Mouse (Mus musculus): ENCODE data around the gene Klc3. TPM values are rescaled to one million over a fixed set of nuclear protein-coding genes. Genes with fewer than 3 reads are reported as not detected.

Gene Klc3
- total and polyA plus RNA-seq, 3 experiments: 0.42 to 3.6 TPM; not detected in 1

- Histone ChIP-seq H3K4me1 (ENCODE audit: control insufficient read depth in 1 of 2, insufficient read depth in 2 of 2, low read length in 2 of 2) (no peaks in the 10 kb centered on the region), H3K9ac (ENCODE audit: control insufficient read depth, low read depth, low read length, poor library complexity, severe bottlenecking) (no peak overlapping the region), H3K79me2 (ENCODE audit: control insufficient read depth, insufficient read depth, low read length, poor library complexity) (peaks cover under 1% of the 10 kb centered on the region; the same call in 1 of the 2 replicates), H3K27me3 (ENCODE audit: control insufficient read depth in 1 of 2, insufficient read depth in 2 of 2, low read length in 2 of 2) (no peaks in the 10 kb centered on the region), H3K4me3 (ENCODE audit: control insufficient read depth in 1 of 2, insufficient read depth in 1 of 2, low read depth in 2 of 2, low read length in 2 of 2) (no peak overlapping the region), H3K27ac (ENCODE audit: control insufficient read depth, low read depth, low read length) (no peak overlapping the region), H3K9me3 (replicated peaks; ENCODE audit: insufficient read depth, low read length) (no peaks in the 10 kb centered on the region), H3K36me3 (ENCODE audit: control insufficient read depth in 1 of 2, insufficient read depth in 2 of 2, low read length in 2 of 2) (no peaks in the 10 kb centered on the region; a peak in 1 of 4 replicates)
- TF ChIP-seq MYB (IDR thresholded peaks at IDR 0.05; ENCODE audit: low read depth, low read length): no peak
- TF ChIP-seq USF2 (IDR thresholded peaks at IDR 0.05; ENCODE audit: borderline replicate concordance in 1 of 2, insufficient read depth in 1 of 2, low read depth in 1 of 2, low read length in 2 of 2): no peak
- TF ChIP-seq GABPA (IDR thresholded peaks at IDR 0.05; ENCODE audit: low read depth, low read length): no peak
- TF ChIP-seq ETS1 (IDR thresholded peaks at IDR 0.05; ENCODE audit: low read depth, low read length): no peak
- TF ChIP-seq MAX (IDR thresholded peaks at IDR 0.05; ENCODE audit: low read length): no peak
- no peak for TF ChIP-seq MYC (IDR thresholded peaks at IDR 0.05; ENCODE audit: low read depth, low read length)
- TF ChIP-seq TBP (IDR thresholded peaks at IDR 0.05; ENCODE audit: low read depth, low read length): no peak
- no peak for TF ChIP-seq POLR2A (IDR thresholded peaks at IDR 0.05; ENCODE audit: control insufficient read depth in 1 of 2, insufficient read depth in 1 of 2, low read depth in 1 of 2, low read length in 2 of 2, poor library complexity in 1 of 2)
- no peak for TF ChIP-seq KAT2A (conservative IDR thresholded peaks at IDR 0.05; ENCODE audit: low read depth, low read length)
- no peak for TF ChIP-seq CHD2 (IDR thresholded peaks at IDR 0.05; ENCODE audit: low read length)
- no peak for TF ChIP-seq MAFK (IDR thresholded peaks at IDR 0.05; ENCODE audit: borderline replicate concordance, low read depth, low read length)
- no peak for TF ChIP-seq NELFE (IDR thresholded peaks at IDR 0.05; ENCODE audit: low read depth, low read length)
- no peak for TF ChIP-seq JUND (IDR thresholded peaks at IDR 0.05; ENCODE audit: low read depth, low read length)
- TF ChIP-seq POLR2AphosphoS5 (IDR thresholded peaks at IDR 0.05; ENCODE audit: borderline replicate concordance, low read depth, low read length): no peak
- no peak for TF ChIP-seq RCOR1 (IDR thresholded peaks at IDR 0.05; ENCODE audit: low read depth, low read length)
- TF ChIP-seq CHD1 (IDR thresholded peaks at IDR 0.05; ENCODE audit: low read depth, low read length): no peak
- no peak for TF ChIP-seq POLR2AphosphoS2 (IDR thresholded peaks at IDR 0.05; ENCODE audit: low read length)
- no peak for DNase-seq (ENCODE audit: low read depth, low spot score)
Observed at GRCm38 (mm10) chr7:19388699-19389413, 15.0 kb downstream of the Klc3 start.

GRCm38 (mm10) chr7:19383708-19384107 lies 20.2 kb downstream of the Klc3 start:
- peaks cover 17% of the 10 kb centered on the region for H3K79me2 ChIP-seq (ENCODE audit: control insufficient read depth, insufficient read depth, low read length, poor library complexity)
- TF ChIP-seq TCF12 (IDR thresholded peaks at IDR 0.05; ENCODE audit: low read depth, low read length) (no peak), MAZ (IDR thresholded peaks at IDR 0.05; ENCODE audit: low read depth, low read length) (no peak), GABPA (IDR thresholded peaks at IDR 0.05; ENCODE audit: low read depth, low read length) (no peak), NRF1 (IDR thresholded peaks at IDR 0.05; ENCODE audit: insufficient read depth, low read depth, low read length, poor library complexity, severe bottlenecking) (no peak)
- no peaks in the 10 kb centered on the region for H3K9me3 ChIP-seq (replicated peaks; ENCODE audit: insufficient read depth, low read length)
- no peak overlapping the region for H3K27ac ChIP-seq (ENCODE audit: control insufficient read depth, low read depth, low read length)
- no peaks in the 10 kb centered on the region for H3K27me3 ChIP-seq (ENCODE audit: control insufficient read depth in 1 of 2, insufficient read depth in 2 of 2, low read length in 2 of 2)
- peaks cover 0 to 8% of the 10 kb centered on the region in 2 experiments; a peak in 2 of 4 replicates for H3K36me3 ChIP-seq (ENCODE audit: control insufficient read depth in 1 of 2, insufficient read depth in 2 of 2, low read length in 2 of 2)
- H3K4me1 ChIP-seq (ENCODE audit: control insufficient read depth in 1 of 2, insufficient read depth in 2 of 2, low read length in 2 of 2): peaks cover 0 to 8% of the 10 kb centered on the region in 2 experiments; a peak in 3 of 4 replicates
- no peak overlapping the region for H3K9ac ChIP-seq (ENCODE audit: control insufficient read depth, low read depth, low read length, poor library complexity, severe bottlenecking)
- DNase-seq (ENCODE audit: low read depth, low spot score): no peak
- H3K4me3 ChIP-seq (ENCODE audit: control insufficient read depth in 1 of 2, insufficient read depth in 1 of 2, low read depth in 2 of 2, low read length in 2 of 2): no peak overlapping the region

All from MEL (cell line).